Mouse (Mus musculus): ENCODE measurements at regions not wholly inside any gene's neighbourhood (a gene's known extent, or its start where the extent isn't known, plus 50 kb on each side); places are given as distances from the start of the nearest gene placed in this dataset.

GRCm38 (mm10) chr16:31508981-31509380, 86.9 kb downstream of the Bdh1 start:
- DNase-seq (ENCODE audit: low spot score): no peak

GRCm38 (mm10) chr16:31510097-31510496, 88.0 kb downstream of the Bdh1 start:
- no peak for DNase-seq (ENCODE audit: low spot score)

GRCm38 (mm10) chr16:31518816-31519215, 96.7 kb downstream of the Bdh1 start:
- DNase-seq (ENCODE audit: low spot score): no peak

GRCm38 (mm10) chr16:31520081-31520480, 98.0 kb downstream of the Bdh1 start:
- no peak for DNase-seq (ENCODE audit: low spot score)

GRCm38 (mm10) chr16:31521786-31522185, 99.7 kb downstream of the Bdh1 start:
- DNase-seq (ENCODE audit: low spot score): no peak

- no peak for DNase-seq (ENCODE audit: low spot score)
These were observed 104.7 kb downstream of the Bdh1 start for GRCm38 (mm10) chr16:31526711-31527344.

- DNase-seq (ENCODE audit: low spot score): no peak
These were observed 106.7 kb downstream of the Bdh1 start for GRCm38 (mm10) chr16:31528596-31529283.

- no peak for DNase-seq (ENCODE audit: low spot score)
These were observed 107.3 kb downstream of the Bdh1 start for GRCm38 (mm10) chr16:31529284-31529958.

GRCm38 (mm10) chr16:31530090-31530489, 108.0 kb downstream of the Bdh1 start:
- DNase-seq (ENCODE audit: low spot score): no peak

- DNase-seq (ENCODE audit: low spot score): peak; percentile 62
These were observed 111.2 kb downstream of the Bdh1 start for GRCm38 (mm10) chr16:31533196-31533777.

GRCm38 (mm10) chr16:31534923-31535523, 112.9 kb downstream of the Bdh1 start:
- no peak for DNase-seq (ENCODE audit: low spot score)

- DNase-seq (ENCODE audit: low spot score): no peak
These were observed 114.2 kb downstream of the Bdh1 start for GRCm38 (mm10) chr16:31536328-31536727.

GRCm38 (mm10) chr16:31538606-31539005, 116.5 kb downstream of the Bdh1 start:
- no peak for DNase-seq (ENCODE audit: low spot score)

GRCm38 (mm10) chr16:31543499-31544170, 119.6 kb upstream of the Dlg1 start:
- DNase-seq (ENCODE audit: low spot score): no peak

- DNase-seq (ENCODE audit: low spot score): no peak
These were observed 117.0 kb upstream of the Dlg1 start for GRCm38 (mm10) chr16:31546062-31546827.

- no peak for DNase-seq (ENCODE audit: low spot score)
These were observed 116.4 kb upstream of the Dlg1 start for GRCm38 (mm10) chr16:31546828-31547224.

- no peak for DNase-seq (ENCODE audit: low spot score)
These were observed 115.9 kb upstream of the Dlg1 start for GRCm38 (mm10) chr16:31547391-31547790.

- DNase-seq (ENCODE audit: low spot score): peak; percentile 19
These were observed 113.3 kb upstream of the Dlg1 start for GRCm38 (mm10) chr16:31549975-31550374.

GRCm38 (mm10) chr16:31550539-31550938, 112.7 kb upstream of the Dlg1 start:
- DNase-seq (ENCODE audit: low spot score): peak; percentile 43

- no peak for DNase-seq (ENCODE audit: low spot score)
These were observed 111.7 kb upstream of the Dlg1 start for GRCm38 (mm10) chr16:31551416-31552151.
